Mouse (Mus musculus) large intestine, adult 2 months (tissue): ENCODE results near the gene Crebbp. TPM values are rescaled to one million over a fixed set of nuclear protein-coding genes. Genes with fewer than 3 reads are reported as not detected.

Experiments used
- DNase-seq: peaks from one replicate; pipeline ENCODE4 v3.0.0-alpha.2; 2012; ENCODE audit warnings: low read depth, low spot score
- WGBS: fragments of 180-500 bp; shearing (Covaris S2); methylation state at CpG from one replicate; pipeline ENCODE4 v1.1.7; 2018; 5-methylcytosine and 5-hydroxymethylcytosine counted together
- polyA plus RNA-seq: library from polyadenylated mRNA; depleted of rRNA; stranded (reverse); fragments of >200 nt; gene quantifications from 2 replicates; pipeline ENCODE4 v1.2.3, GENCODE M21; 2012; rRNA removed

Gene Crebbp
- polyA plus RNA-seq, 1 experiment: 18.2 TPM

DNA sequence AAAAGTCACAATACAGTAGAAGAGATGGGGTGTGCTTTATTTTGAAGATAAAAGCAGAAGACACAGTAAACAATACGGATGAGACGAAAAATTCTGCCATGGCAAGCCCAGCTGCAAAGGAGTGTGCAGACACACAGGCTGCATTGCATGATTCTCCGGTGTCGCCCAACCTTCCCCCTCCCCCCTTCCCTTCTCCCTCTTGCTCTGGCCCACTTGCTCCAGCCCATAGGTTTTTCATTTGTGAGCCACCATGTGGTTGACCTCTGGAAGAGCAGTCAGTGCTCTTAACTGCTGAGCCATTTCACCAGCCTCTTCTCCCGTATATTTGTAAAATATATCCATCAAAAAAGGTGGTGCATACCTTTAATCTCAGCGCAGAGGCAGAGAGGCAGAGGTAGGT, 139.5 kb downstream of the Crebbp start:
- no peak for DNase-seq
- WGBS: 71% methylated on average over 6 of the region's 6 CpGs

- DNase-seq: no peak
- WGBS: 52% methylated on average over 8 of the region's 8 CpGs
Observed at GRCm38 (mm10) chr16:4068588-4068987, 145.2 kb downstream of the Crebbp start.

GRCm38 (mm10) chr16:4064945-4065344, 148.9 kb downstream of the Crebbp start:
- WGBS: 95% methylated on average over 4 of the region's 4 CpGs
- DNase-seq: no peak

GRCm38 (mm10) chr16:4053811-4054210, 160.0 kb downstream of the Crebbp start:
- DNase-seq: no peak
- 78% methylated on average over 3 of the region's 3 CpGs for WGBS

- WGBS: 94% methylated on average over 4 of the region's 4 CpGs
- no peak for DNase-seq
Observed at GRCm38 (mm10) chr16:4052601-4053000, 161.2 kb downstream of the Crebbp start.

DNA sequence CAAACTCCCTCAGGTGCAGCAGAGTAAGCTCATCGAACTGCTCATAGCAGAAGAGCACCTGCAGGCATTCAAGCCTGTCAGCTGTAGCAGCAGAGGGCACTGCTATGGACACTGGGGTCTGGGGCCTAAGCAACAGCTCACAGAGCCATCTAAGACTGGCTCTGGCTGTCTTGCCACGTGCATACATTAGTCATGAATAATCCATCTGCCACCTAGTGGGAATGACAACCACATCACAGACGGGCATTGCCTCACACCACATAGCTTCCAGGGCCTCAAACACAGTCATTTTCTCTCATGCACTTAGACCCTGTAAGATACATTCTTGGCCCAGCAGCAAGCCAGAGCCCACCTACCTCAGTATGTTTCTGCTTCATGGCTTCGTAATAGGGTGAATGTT, 168.3 kb downstream of the Crebbp start:
- WGBS: 85% methylated on average over 4 of the region's 4 CpGs

DNA sequence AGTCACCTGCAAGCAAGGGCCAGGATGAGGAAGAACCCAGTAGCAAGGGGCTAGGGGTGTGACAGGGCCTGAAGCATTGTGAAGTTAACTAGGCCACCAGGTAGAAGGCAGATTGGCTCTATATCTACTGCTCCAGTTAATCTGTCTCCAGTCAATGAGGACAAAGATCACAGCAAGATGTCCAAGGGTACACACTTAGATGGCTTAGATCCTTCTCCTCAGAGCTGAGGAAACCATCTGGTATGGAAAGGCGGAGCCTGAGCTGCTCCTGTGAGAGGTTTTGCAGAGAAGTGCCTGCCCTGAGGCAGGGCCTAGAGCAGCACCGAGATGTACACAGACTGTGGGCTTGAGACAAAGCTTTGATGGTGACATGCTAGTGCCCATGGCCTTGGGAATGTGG, 169.7 kb downstream of the Crebbp start:
- DNase-seq: no peak
- WGBS: 93% methylated on average over 2 of the region's 2 CpGs

More for the DNA sequence above, 168.3 kb downstream of the Crebbp start:
- DNase-seq: no peak

DNA sequence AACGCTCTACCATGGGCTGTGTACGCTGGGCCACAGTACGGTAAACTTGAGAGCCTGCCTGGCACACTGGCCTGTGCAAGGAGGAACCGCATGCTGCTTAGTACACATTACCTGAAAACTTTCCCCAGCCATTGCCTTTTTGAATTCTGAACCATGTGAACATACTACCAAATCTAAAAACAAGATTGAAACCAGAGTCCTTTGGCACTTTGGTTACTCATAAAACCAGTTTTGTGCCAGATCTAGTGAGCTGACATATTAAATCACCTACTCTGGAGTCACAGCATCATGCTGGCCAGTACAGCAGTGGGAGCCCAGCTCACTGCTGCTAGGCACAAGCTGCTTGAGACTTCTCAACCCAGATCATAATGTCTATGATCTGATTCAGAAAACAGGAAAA, 172.2 kb downstream of the Crebbp start:
- no peak for DNase-seq
- WGBS: 96% methylated on average over 4 of the region's 4 CpGs

GRCm38 (mm10) chr16:4040206-4040605, 173.6 kb downstream of the Crebbp start:
- no peak for DNase-seq
- 88% methylated on average over 5 of the region's 5 CpGs for WGBS

- no peak for DNase-seq
- 91% methylated on average over 7 of the region's 7 CpGs for WGBS
Observed at GRCm38 (mm10) chr16:4037690-4038089, 176.1 kb downstream of the Crebbp start.

DNA sequence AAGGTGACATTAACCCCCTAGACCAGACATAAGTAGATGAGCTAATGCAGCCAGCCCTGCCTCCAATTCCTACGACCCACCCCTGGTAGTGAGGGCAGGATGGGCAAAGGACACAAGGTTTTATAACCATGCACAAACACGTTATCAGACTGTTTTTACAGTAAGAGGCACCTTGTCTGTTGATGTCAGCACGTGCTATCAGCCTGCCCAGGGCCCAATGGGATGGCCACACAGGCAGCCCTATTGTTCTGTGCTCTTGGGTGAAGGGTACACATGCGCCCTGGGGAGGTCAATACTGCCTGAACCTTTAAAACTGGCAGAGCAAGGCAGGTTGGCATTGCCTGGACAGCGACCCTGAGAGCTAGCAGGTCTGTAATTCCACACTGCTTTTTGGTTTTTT, 177.0 kb downstream of the Crebbp start, which contains the start of gene Dnase1:
Dnase1 (plus strand) TSS at position 136 of the 400 bp plus-strand sequence.
- 45% methylated on average over 5 of the region's 5 CpGs for WGBS
- no peak for DNase-seq

GRCm38 (mm10) chr16:4035575-4035974, 178.2 kb downstream of the Crebbp start:
- 74% methylated on average over 2 of the region's 2 CpGs for WGBS

GRCm38 (mm10) chr16:4034476-4034875, 179.3 kb downstream of the Crebbp start:
- DNase-seq: no peak
- WGBS: 71% methylated on average over 3 of the region's 3 CpGs

More at GRCm38 (mm10) chr16:4035575-4035974, 178.2 kb downstream of the Crebbp start:
- DNase-seq: no peak

- 82% methylated on average over 5 of the region's 5 CpGs for WGBS
Observed at GRCm38 (mm10) chr16:4033971-4034370, 179.8 kb downstream of the Crebbp start.

GRCm38 (mm10) chr16:4032341-4032748, 181.5 kb downstream of the Crebbp start:
- WGBS: 51% methylated on average over 6 of the region's 6 CpGs
- DNase-seq: no peak

More at GRCm38 (mm10) chr16:4033971-4034370, 179.8 kb downstream of the Crebbp start:
- no peak for DNase-seq

GRCm38 (mm10) chr16:4031441-4032274, 182.1 kb downstream of the Crebbp start:
- no peak for DNase-seq
- 56% methylated on average over 4 of the region's 6 CpGs for WGBS

Other genes with a start within 250 kb of the Crebbp start
- gene Nlrc3, start 237.4 kb downstream of the Crebbp start, polyA plus RNA-seq: 3.1 and 5.8 TPM in 2 replicates
- gene Slx4, start 210.2 kb downstream of the Crebbp start, polyA plus RNA-seq: 14.2 and 29.3 TPM in 2 replicates
- gene Dnase1, start 177.1 kb downstream of the Crebbp start, polyA plus RNA-seq: 50.8 and 415 TPM in 2 replicates
- gene Trap1, start 136.2 kb downstream of the Crebbp start, polyA plus RNA-seq: 69.2 and 84.4 TPM in 2 replicates
- gene Adcy9, start 206.5 kb upstream of the Crebbp start, polyA plus RNA-seq: 5.5 and 12.5 TPM in 2 replicates